8 mouse cellular contexts compared by ENCODE assay signal in the genomic region with DNA sequence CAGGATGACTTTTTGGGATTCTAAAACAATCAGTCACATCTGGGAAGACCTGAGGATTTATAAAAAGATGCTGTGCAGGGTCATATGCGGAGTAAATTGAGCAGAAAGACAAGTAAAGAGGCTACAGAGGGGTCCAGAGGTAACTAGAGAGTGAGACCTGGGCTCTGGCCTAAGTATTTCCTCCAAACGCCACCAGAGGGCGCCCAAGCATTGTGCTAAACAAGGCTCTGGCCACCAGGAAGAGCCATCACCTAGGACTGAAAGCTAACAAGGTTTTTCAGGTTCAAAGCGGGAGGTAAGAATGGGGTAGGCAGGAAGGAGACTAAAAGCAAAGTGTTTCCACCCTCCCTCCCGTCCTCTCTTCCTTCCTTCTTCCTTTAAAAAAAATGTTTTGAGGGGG. TPM values are rescaled to one million over a fixed set of nuclear protein-coding genes. Genes with fewer than 3 reads are reported as not detected.
A peak's percentile ranks its signal among the peaks of the same experiment; 100 is the strongest.
DNase-seq lines count a peak whose midpoint lies in the region; ATAC-seq and TF ChIP-seq lines count a peak whose summit lies in the region.

No protein-coding gene starts in this region.

- no peaks in the 10 kb centered on the region for H3K4me1 ChIP-seq in embryonic fibroblast, embryonic 13.5 days (ENCODE audit: control insufficient read depth, insufficient read depth, low read length)
- H3K4me1 ChIP-seq in heart, postnatal 0 days (ENCODE audit: control insufficient read depth, insufficient read depth): no peaks in the 10 kb centered on the region
- no peaks in the 10 kb centered on the region for H3K4me1 ChIP-seq in lung, embryonic 16.5 days (replicated peaks; ENCODE audit: control insufficient read depth, insufficient read depth, low read length)

- H3K9ac ChIP-seq in heart, postnatal 0 days (replicated peaks; ENCODE audit: low read depth, low read length): no peak overlapping the region
- no peak overlapping the region for H3K9ac ChIP-seq in lung, embryonic 16.5 days (ENCODE audit: low read length)

- TF ChIP-seq POLR2A in embryonic fibroblast, embryonic 13.5 days (IDR thresholded peaks at IDR 0.05; ENCODE audit: low read depth, low read length): no peak

- H3K9me3 ChIP-seq in heart, postnatal 0 days (replicated peaks; ENCODE audit: control insufficient read depth, low read length): no peaks in the 10 kb centered on the region
- no peaks in the 10 kb centered on the region for H3K9me3 ChIP-seq in lung, embryonic 16.5 days (ENCODE audit: control insufficient read depth, low read length)

- TF ChIP-seq CTCF in embryonic fibroblast, embryonic 13.5 days (IDR thresholded peaks at IDR 0.05; ENCODE audit: borderline replicate concordance, insufficient read depth, low read length): peak; percentile 62; the same call in 1 of the 2 replicates
- peak; percentile 95 for TF ChIP-seq CTCF in heart, postnatal 0 days (IDR thresholded peaks at IDR 0.05; ENCODE audit: low read depth)

- DNase-seq in ES-CJ7 (ENCODE audit: low read depth, low spot score): peak; percentile 92
- DNase-seq in brain, adult 2 months (ENCODE audit: low read depth, low spot score): peak; percentile 85
- peak; percentile 67 for DNase-seq in heart, postnatal 0 days (ENCODE audit: low spot score)
- DNase-seq in kidney, postnatal 10 days: peak; percentile 89
- peak; percentile 85 for DNase-seq in ovary, postnatal 14 days (ENCODE audit: low spot score)
- DNase-seq in thymus, postnatal 14 days: peak; percentile 89

- peak; percentile 69 for ATAC-seq in heart, postnatal 0 days (ENCODE audit: insufficient read depth, low read depth)
- ATAC-seq in lung, embryonic 16.5 days (ENCODE audit: low read depth): peak; percentile 59; the same call in 1 of the 2 replicates

- no peak overlapping the region for H3K4me3 ChIP-seq in embryonic fibroblast, embryonic 13.5 days (ENCODE audit: insufficient read depth, low read length)
- H3K4me3 ChIP-seq in heart, postnatal 0 days (ENCODE audit: low read depth, low read length): no peak overlapping the region
- H3K4me3 ChIP-seq in lung, embryonic 16.5 days (ENCODE audit: low read length): no peak overlapping the region

- TF ChIP-seq EP300 in heart, postnatal 0 days (IDR thresholded peaks at IDR 0.05; ENCODE audit: low read depth): no peak

- H3K4me2 ChIP-seq in heart, postnatal 0 days (ENCODE audit: low read depth, low read length): no peak overlapping the region
- H3K4me2 ChIP-seq in lung, embryonic 16.5 days (ENCODE audit: low read depth, low read length): no peak overlapping the region

- 0 out of 2 replicates have a peak, but pooled peaks cover 2% of the 10 kb centered on the region for H3K27me3 ChIP-seq in heart, postnatal 0 days (ENCODE audit: control insufficient read depth, insufficient read depth, low read length)
- no peaks in the 10 kb centered on the region for H3K27me3 ChIP-seq in lung, embryonic 16.5 days (ENCODE audit: control insufficient read depth, insufficient read depth, low read depth, low read length)

- under 1% methylated on average over 5 of the region's 5 CpGs for WGBS in heart, postnatal 0 days
- 3% methylated on average over 5 of the region's 5 CpGs for WGBS in lung, embryonic 16.5 days

- no peak overlapping the region for H3K27ac ChIP-seq in embryonic fibroblast, embryonic 13.5 days (ENCODE audit: insufficient read depth, low read length)
- H3K27ac ChIP-seq in heart, postnatal 0 days (ENCODE audit: low read depth): no peak overlapping the region
- H3K27ac ChIP-seq in lung, embryonic 16.5 days (ENCODE audit: low read length): no peak overlapping the region

- no peaks in the 10 kb centered on the region for H3K36me3 ChIP-seq in heart, postnatal 0 days (replicated peaks; ENCODE audit: control insufficient read depth, insufficient read depth, low read length)
- no peaks in the 10 kb centered on the region for H3K36me3 ChIP-seq in lung, embryonic 16.5 days (ENCODE audit: control insufficient read depth, insufficient read depth, low read length)

RNA-seq across cellular contexts. Expression of a gene that starts 42.1 kb away (rescaled TPM):
- 1.1 and 1.6 TPM in 2 replicates for polyA plus RNA-seq in embryonic fibroblast, embryonic 13.5 days (2011; ENCODE audit: insufficient read length, low read depth, missing spikeins)
- total RNA-seq in heart, postnatal 0 days (2014; rRNA removed; ENCODE audit: low replicate concordance): 18.3 and 18.4 TPM in 2 replicates
- 5.2 and 5.7 TPM in 2 replicates for polyA plus RNA-seq in heart, postnatal 0 days (2015; fragmentation: Nextera tagmentation; extraction: Ambion mirVana)
- polyA plus RNA-seq in lung, embryonic 16.5 days (2015; fragmentation: Nextera tagmentation; extraction: Ambion mirVana): 4.4 and 4.7 TPM in 2 replicates
